Mouse (Mus musculus) limb, embryonic 13.5 days (tissue): ENCODE measurements around the gene Tubgcp3. TPM values are rescaled to one million over a fixed set of nuclear protein-coding genes. Genes with fewer than 3 reads are reported as not detected.

Source experiments
- ATAC-seq: fragments of 200-750 bp; cut with Nextera tagmentation; 2 replicates; pipeline ENCODE4 v1.8.0; 2017; ENCODE audit warnings: low read depth, moderate number of reproducible peaks, moderate TSS enrichment; ENCODE audit not compliant: low FRiP score
- H3K27ac ChIP-seq: fragments of 300-500 bp; sonication (generic); 2 replicates; pipeline ENCODE4 v1.5.1; 2015; ENCODE audit warnings: inconsistent platforms, mild to moderate bottlenecking, moderate library complexity
- H3K27me3 ChIP-seq: fragments of 300-500 bp; sonication (generic); 2 replicates; pipeline ENCODE4 v1.6.1; 2015; ENCODE audit warnings: mild to moderate bottlenecking, inconsistent platforms
- H3K36me3 ChIP-seq: fragments of 300-500 bp; sonication (generic); 2 replicates; pipeline ENCODE4 v1.6.1; 2015; ENCODE audit warnings: inconsistent platforms, mild to moderate bottlenecking, moderate library complexity
- H3K4me1 ChIP-seq: fragments of 300-500 bp; sonication (generic); 2 replicates; pipeline ENCODE4 v1.6.1; 2015; ENCODE audit warnings: inconsistent platforms
- H3K4me2 ChIP-seq: fragments of 300-500 bp; sonication (generic); replicated peaks from 2 replicates; pipeline ENCODE4 v1.6.1; 2015; ENCODE audit warnings: inconsistent platforms, mild to moderate bottlenecking, moderate library complexity
- H3K4me3 ChIP-seq: fragments of 300-500 bp; sonication (generic); 2 replicates; pipeline ENCODE4 v1.5.1; 2015; ENCODE audit warnings: moderate library complexity, mild to moderate bottlenecking, inconsistent platforms
- H3K9ac ChIP-seq: fragments of 300-500 bp; sonication (generic); 2 replicates; pipeline ENCODE4 v1.6.1; 2015; ENCODE audit warnings: mild to moderate bottlenecking, inconsistent platforms
- H3K9me3 ChIP-seq: fragments of 300-500 bp; sonication (generic); 2 replicates; pipeline ENCODE4 v1.6.1; 2016; ENCODE audit warnings: inconsistent platforms
- WGBS: fragments of 180-500 bp; shearing (Covaris S2); methylation state at CpG from one replicate; pipeline ENCODE4 v1.1.7; 2015; 5-methylcytosine and 5-hydroxymethylcytosine counted together
- microRNA-seq: library from miRNA; unstranded; fragments of <30 nt; microRNA quantifications from one replicate; pipeline ENCODE4, GENCODE M21; 2016
- polyA plus RNA-seq: library from polyadenylated mRNA; unstranded; fragments of >200 nt; fragmentation: Nextera tagmentation; extraction: Ambion mirVana; gene quantifications from 2 replicates; pipeline ENCODE4 v1.2.1, GENCODE M21; 2015

The Tubgcp3 gene
- polyA plus RNA-seq, 1 experiment from 2014 or later: 40.7 TPM

DNA sequence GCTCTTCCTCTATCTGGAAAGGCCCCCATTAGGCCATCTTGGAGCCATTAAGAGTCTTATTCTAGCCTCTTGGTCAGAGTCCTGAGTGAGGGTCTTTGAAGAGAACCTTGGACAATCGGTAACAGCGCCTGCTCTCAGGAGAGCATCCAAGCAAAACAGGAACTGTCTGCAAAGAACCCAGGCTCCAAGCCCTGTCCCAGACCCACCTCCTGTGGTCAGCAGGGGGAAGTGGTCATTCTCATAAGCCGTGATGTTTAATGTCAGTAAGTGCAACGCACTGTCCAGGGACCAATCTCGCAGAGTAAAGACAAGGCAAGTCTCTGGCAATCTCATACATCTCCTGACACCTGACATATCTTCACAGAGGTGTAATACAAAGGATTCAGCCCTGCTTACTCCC is 96.0 kb downstream of the Tubgcp3 start:
- no peak overlapping the region for H3K9ac ChIP-seq
- peaks cover 25% of the 10 kb centered on the region for H3K27me3 ChIP-seq
- peaks cover 7% of the 10 kb centered on the region for H3K4me1 ChIP-seq
- H3K9me3 ChIP-seq: no peaks in the 10 kb centered on the region
- no peak for ATAC-seq
- H3K27ac ChIP-seq: no peak overlapping the region
- H3K4me3 ChIP-seq: no peak overlapping the region
- WGBS: 64% methylated on average over 5 of the region's 5 CpGs
- no peaks in the 10 kb centered on the region for H3K36me3 ChIP-seq
- no peak overlapping the region for H3K4me2 ChIP-seq

DNA sequence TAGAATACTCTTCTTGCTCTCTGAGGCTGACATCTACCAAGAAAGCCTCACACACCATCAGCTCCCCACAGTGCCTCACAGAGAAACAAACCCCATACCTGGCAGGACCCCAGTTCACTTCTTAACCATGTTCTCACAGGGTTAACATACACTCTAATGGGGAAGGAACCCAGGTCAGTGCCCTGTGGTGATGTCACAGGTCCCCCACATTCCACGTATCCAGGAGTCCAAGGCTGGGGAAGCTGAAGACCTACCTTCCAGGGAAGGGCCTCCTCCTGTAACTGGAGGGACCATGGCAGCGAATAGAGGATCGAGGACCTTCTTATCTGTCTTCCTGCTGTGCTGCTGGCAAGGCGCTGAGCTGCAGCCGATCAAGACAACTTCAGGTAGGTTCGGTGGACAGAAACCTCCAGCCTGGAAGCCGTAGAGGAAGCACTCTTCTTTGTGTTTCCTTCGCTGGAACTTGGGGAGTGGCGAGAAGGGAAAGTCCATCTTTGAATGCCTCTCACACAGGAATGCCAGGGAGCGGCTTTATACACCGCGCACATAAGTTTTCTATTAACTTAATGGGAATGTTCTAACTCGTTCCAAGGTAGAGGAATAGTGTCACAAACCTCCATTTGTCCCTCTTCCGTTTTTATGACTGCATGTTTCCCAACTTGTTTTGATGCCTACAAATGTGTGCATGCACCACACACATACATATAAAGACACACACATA is 99.1 kb downstream of the Tubgcp3 start, which contains the start of gene Spaca7:
Gene Spaca7, plus strand, starts transcription at position 216 of the 721 bp plus-strand sequence.
- H3K27ac ChIP-seq: no peak within 1 kb of the TSS
- no peaks in the 10 kb centered on the region for H3K9me3 ChIP-seq
- no peaks in the 10 kb centered on the region for H3K36me3 ChIP-seq
- H3K9ac ChIP-seq: no peak within 1 kb of the TSS
- peaks cover 25% of the 10 kb centered on the region for H3K27me3 ChIP-seq
- H3K4me3 ChIP-seq: no peak within 1 kb of the TSS
- peaks cover 7% of the 10 kb centered on the region for H3K4me1 ChIP-seq
- no peak for ATAC-seq
- 46% methylated on average over 14 of the region's 14 CpGs for WGBS
- 0 out of 2 replicates have a peak within 1 kb of the TSS, but pooled peaks have one; percentile 9 for H3K4me2 ChIP-seq

DNA sequence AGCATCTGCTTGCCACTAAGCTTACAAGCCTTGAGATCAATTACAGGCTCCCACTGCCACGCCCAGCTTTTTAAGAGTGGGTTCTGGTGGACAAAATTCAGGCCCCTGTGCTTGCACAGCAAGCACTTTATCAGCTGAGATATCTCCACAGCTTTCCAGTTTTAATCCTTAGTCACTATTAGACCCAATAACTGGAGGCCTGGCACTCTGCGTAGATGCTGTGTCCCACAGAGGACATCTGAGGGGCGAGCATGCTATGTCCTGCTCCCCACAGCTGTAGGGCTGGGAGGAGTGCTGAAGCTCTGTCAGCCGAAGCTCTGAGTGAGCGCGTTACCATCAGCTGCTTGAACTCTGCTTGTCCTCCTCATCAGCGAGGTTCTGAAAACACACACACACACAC is 105.5 kb downstream of the Tubgcp3 start:
- Histone ChIP-seq H3K4me2 (no peak overlapping the region), H3K9ac (no peak overlapping the region), H3K9me3 (no peaks in the 10 kb centered on the region), H3K36me3 (no peaks in the 10 kb centered on the region), H3K4me3 (no peak overlapping the region), H3K27me3 (peaks cover 42% of the 10 kb centered on the region), H3K4me1 (no peaks in the 10 kb centered on the region), H3K27ac (no peak overlapping the region)
- ATAC-seq: no peak
- WGBS: 43% methylated on average over 7 of the region's 7 CpGs

DNA sequence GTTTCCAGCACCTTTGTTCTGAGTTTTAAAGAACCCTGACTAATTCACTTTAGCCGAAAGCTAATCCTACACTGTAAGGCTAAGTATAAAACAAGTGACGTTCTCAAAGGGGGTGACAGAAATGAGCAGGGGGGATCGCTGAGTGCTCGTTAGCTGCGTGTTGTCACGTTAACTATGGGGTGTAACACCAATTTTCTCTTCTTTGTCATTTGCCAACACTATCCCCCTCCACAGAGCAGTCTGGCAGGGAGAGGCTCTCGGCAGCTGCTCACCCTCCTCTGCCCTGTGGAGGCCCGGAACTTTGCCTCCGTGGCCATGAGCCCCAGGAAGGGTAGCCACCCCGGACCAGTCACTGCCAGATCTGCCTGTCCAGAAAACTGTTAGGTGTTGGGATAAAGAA is 106.6 kb downstream of the Tubgcp3 start:
- Histone ChIP-seq H3K27me3 (peaks cover 50% of the 10 kb centered on the region), H3K27ac (no peak overlapping the region), H3K4me2 (no peak overlapping the region), H3K4me3 (no peak overlapping the region), H3K9me3 (no peaks in the 10 kb centered on the region), H3K4me1 (no peaks in the 10 kb centered on the region), H3K36me3 (no peaks in the 10 kb centered on the region), H3K9ac (no peak overlapping the region)
- ATAC-seq: no peak
- WGBS: 53% methylated on average over 10 of the region's 10 CpGs

DNA sequence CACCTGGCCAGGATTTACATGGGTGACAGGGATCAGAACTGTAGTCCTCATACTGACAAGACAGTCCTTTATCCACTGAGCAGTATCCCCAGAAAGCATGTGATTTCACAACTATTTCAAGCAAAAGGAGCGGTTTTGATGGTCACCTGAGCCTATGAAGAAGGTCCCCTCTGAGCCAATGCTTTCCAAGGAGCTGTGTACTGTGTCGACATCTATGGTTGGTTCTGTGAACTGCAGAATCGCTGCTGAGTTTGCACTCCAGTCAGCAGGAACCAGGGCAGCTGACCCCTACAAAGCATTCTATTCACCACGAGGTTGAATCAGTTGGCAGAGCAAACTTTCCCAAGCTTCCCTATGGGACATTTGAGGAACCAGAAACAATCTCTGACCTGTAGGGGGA is 107.7 kb downstream of the Tubgcp3 start:
- Histone ChIP-seq H3K9ac (no peak overlapping the region), H3K27ac (no peak overlapping the region), H3K4me3 (no peak overlapping the region), H3K4me1 (no peaks in the 10 kb centered on the region), H3K4me2 (no peak overlapping the region), H3K27me3 (peaks cover 58% of the 10 kb centered on the region), H3K36me3 (no peaks in the 10 kb centered on the region), H3K9me3 (no peaks in the 10 kb centered on the region)
- no peak for ATAC-seq
- WGBS: 7% methylated on average over 4 of the region's 4 CpGs

Small RNA genes within 50 kb of the gene (microRNA-seq; reads per million reads assigned to microRNA genes)
- gene Gm26483: not detected

Other genes with a start within 250 kb of the Tubgcp3 start
- not detected in 2 replicates for gene Spaca7, start 99.2 kb downstream of the Tubgcp3 start, polyA plus RNA-seq
- 15.2 and 15.9 TPM in 2 replicates for gene Atp11a, start 84.8 kb upstream of the Tubgcp3 start, polyA plus RNA-seq
- gene Mcf2l, start 201.6 kb upstream of the Tubgcp3 start, polyA plus RNA-seq: 11.0 and 13.1 TPM in 2 replicates